Mouse (Mus musculus) urinary bladder, postnatal 36 days (tissue): Measurements from ENCODE around the gene Pus10.

Experiments
- DNase-seq, 2 experiments: peaks; one replicate each; pipeline ENCODE4 v3.0.0; 2022; ENCODE audit warnings: low spot score in 2 of 2, mixed read lengths in 1 of 2

Gene Pus10

DNA sequence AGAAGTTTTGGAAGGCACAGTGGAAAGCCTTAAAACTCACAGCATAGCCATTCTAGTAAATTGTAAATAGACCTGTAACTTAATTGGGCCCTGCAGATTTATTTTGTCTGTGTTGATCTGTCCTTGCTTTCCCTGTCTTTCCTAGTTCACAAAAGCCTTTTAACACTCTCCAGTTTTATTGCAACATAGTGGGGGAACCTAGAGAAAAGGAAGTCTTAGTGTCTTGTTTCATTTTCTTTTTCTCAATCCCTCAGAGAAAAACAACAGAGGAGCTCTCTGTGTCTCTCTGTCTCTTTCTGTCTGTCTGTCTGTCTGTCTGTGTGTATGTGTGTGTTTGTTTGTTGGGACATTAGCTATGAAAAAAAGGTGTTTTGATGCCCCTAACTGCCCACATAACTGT lies 30.4 kb downstream of the Pus10 start:
- no peak for DNase-seq

DNA sequence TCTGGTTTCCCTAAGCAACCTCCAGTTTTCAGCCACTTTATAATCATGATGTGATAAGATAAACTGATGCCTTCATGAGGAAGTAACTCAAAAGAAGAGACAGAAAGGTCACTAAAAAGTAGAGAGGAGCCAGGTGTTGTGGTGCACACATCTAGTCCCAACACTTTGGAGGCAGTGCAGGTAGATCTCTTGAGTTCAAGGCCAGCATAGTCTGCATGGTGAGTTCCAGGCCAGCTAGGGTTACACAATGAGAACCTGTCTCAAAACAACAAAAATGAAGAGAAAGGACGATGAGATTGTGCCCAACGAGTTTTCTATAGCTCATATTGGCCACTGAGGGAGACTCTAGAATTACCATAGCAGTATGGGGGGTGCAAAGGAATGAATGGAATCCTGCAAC lies 33.1 kb downstream of the Pus10 start:
- DNase-seq = no peak

- DNase-seq = no peak
Observed at GRCm38 (mm10) chr11:23699414-23700095, 34.1 kb downstream of the Pus10 start.

DNA sequence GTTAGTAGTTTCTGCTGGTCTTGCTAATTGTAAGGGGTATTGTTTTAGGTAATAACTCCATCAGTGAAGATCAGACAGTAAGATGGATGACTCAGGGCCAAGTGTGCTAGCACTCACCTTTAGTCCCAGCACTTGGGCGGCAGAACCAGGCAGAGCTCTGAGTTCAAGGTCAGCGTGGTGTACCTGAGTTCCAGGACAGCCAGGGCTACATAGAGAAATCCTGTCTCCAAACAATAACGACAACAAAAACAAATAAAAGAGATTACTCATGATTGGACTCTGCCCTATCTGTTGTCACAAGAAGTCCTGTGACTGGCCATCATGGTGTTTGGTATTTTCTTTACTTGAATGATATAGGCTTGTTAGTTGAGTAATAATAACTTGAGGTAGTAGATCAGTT lies 36.4 kb downstream of the Pus10 start:
- no peak for DNase-seq

DNA sequence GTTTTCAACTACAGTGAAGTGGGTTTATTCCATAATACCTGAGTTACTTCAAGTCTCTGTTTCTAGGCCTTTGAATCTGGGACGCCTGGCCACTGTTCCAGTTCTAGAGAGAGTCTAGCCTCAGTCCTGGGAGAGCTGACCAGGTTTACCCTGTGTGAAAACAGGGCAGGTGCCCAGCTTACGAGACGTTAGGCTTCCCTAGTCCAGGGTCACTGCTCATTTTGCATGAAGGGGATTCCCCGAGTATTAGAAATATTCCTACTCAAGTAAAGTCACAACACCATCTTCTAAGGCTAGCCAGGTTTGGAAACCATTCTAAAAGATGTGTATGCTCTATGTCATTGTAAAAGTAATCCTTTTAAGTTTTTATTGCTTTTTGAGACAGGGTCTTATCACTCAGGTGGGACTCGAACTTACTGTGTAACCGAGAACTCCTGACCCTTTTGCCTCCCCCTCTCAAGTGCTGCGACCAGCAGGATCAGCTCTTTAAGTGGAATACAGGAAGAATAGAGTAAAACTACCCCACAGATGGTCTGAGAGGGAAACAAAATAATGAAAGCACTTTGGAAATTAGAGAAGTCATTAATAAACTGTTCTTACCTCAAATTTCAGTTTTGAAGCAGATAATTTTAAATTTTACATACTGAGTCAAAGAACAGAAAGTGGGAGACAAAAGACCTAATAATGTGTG lies 39.3 kb downstream of the Pus10 start:
- no peak for DNase-seq

DNA sequence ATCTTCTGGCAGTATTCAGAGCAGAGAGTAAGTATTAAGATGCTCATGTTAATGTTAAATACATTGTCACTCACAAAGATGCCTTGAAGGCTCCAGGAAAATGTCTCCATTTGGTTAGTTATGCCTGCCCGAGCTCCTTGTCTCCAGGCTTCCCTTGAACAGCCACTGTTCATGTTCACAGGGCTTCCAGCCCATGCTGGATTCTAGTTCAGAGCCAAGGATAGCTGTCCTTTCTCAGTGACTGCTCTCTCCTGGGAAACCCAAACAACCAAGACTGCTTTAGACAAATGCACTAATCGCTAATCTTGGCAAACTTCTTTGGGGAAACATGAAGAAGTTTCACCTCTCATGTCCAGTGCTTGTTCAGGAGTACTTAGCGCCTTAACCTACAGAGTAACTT lies 46.8 kb downstream of the Pus10 start:
- no peak for DNase-seq

- no peak for DNase-seq
Observed at GRCm38 (mm10) chr11:23718856-23719255, 53.4 kb downstream of the Pus10 start.

- DNase-seq = no peak
Observed at GRCm38 (mm10) chr11:23719825-23720224, 54.4 kb downstream of the Pus10 start.

- DNase-seq = no peak
Observed at GRCm38 (mm10) chr11:23722326-23722725, 56.9 kb downstream of the Pus10 start.

- DNase-seq = no peak
Observed at GRCm38 (mm10) chr11:23725850-23726249, 60.4 kb downstream of the Pus10 start.

GRCm38 (mm10) chr11:23726441-23726840 lies 61.0 kb downstream of the Pus10 start:
- DNase-seq = no peak

DNA sequence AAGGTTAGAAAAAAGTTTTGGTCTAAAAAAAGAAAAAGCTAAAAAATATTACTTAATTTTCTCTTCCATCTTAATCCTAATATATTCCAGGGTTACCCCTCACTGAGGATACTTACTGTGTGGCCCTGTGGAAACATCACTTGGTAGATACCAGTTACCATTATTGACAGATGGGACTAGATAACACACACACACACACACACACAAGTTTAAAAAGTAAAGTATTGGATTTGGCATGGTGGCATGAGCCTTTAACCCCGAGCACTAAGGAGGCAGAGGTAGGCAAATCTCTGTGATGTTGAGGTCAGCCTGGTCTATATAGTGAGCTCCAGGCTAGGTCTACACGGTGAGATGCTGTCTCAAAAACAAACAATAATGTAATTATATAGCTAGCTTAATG lies 62.7 kb downstream of the Pus10 start:
- no peak for DNase-seq

GRCm38 (mm10) chr11:23730120-23730519 lies 64.6 kb downstream of the Pus10 start:
- no peak for DNase-seq

GRCm38 (mm10) chr11:23732840-23733239 lies 67.4 kb downstream of the Pus10 start:
- no peak for DNase-seq

- no peak for DNase-seq
Observed at GRCm38 (mm10) chr11:23734749-23735286, 69.3 kb downstream of the Pus10 start.

- no peak for DNase-seq
Observed at GRCm38 (mm10) chr11:23735820-23736470, 70.5 kb downstream of the Pus10 start.

- DNase-seq = no peak
Observed at GRCm38 (mm10) chr11:23740895-23741294, 75.4 kb downstream of the Pus10 start.

DNA sequence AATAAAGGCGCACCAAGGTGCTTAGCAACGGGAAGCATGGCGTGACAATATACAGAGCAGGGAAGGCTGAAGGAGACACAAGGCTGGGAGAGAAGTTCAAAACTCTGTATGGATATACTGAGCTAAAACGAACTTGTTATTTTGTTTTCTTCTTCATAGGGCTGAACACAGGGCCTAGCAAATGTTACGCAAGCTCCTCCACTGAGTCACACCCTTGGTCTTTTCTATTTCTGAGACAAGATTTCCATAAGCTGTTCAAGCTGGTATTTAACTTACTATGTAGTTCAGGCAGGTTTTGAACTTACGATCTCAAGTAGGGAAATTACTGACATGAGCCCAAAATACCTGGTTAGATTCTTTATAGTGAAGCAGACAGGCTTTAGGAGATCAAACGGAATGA lies 75.9 kb downstream of the Pus10 start:
- no peak for DNase-seq

DNA sequence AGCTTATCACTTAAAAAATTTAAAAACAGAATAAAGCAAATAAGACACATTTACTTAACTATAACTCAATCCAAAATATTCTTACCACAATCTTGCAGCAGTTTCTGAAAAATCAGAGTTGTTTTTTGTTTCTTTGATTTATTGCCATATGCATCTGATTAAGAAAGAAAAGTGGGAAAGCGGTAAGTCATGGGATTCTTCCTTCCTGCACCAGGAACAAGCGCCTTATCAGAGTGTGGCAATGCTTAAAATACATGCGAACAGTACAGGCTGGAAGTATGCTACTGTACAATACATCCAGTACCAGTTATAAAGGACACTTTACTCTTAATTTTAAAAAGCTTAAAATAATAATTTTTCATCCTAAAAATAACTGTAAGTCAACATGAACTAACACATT lies 78.9 kb downstream of the Pus10 start:
- DNase-seq = no peak

GRCm38 (mm10) chr11:23746102-23746501 lies 80.6 kb downstream of the Pus10 start:
- DNase-seq = no peak

GRCm38 (mm10) chr11:23753136-23753710 lies 87.7 kb downstream of the Pus10 start:
- DNase-seq = no peak

DNA sequence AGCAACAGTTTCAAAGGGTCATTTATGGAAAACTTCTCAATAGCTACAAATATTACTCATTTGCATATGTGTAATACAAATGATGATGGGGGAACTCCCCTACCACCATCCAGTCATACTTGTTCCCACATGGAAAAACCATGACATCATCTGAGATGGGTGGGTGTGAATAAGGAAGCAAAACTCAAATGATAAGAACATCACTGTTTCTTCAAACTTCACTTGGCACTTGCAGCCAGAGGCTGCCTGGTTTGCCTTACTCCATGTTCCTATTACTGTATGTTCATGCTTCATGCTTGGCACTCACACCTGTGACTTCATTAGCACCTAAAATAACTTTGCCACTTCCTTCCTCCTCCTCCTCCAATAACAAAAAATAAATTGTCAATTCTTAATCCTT lies 88.9 kb downstream of the Pus10 start:
- DNase-seq = no peak
